Mouse (Mus musculus): ENCODE measurements around the gene Rab35.
A peak's percentile ranks its signal among the peaks of the same experiment; 100 is the strongest.

The Rab35 gene

DNA sequence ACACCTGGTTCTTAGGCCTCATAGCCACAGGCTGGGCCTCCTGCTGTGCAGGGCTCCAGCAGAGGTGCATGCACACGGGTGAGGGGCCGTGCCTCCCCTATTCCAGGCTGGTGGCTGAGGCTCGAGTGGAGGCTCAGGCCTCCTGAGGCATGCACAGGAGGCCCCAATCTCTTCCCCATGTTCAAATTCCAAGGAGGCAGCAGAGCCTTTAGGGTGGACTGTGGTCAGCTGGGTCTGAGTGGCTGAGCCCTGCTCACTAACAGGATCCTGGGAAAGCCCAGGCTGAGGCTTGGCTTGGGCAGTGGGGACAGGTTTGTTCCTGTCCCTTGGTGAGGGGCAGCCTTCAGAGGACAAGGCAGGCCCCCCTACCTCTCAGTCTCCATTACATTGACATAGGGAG is 17.2 kb downstream of the Rab35 start:
- DNase-seq (ENCODE audit: low read depth, low spot score) = no peak

DNA sequence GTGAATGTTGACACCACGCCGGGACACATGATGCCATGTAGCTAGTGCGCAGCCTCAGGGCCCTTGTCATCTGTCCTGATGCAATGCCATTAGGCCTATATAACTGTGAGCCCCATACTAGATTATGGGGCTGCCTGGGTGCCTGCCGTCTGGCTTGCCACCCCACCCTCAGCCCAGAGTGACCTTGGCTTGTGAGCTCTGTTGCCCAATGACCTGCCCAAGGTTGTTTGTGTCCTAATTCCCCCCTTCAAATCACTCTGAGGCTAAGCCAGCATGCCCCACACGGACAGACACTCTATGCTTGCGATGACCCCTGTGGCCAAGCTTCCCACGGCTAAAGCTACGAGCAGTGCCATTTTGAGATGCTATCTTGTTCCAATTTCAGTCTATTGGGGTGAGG is 18.0 kb downstream of the Rab35 start:
- DNase-seq (ENCODE audit: low read depth, low spot score) = no peak

DNA sequence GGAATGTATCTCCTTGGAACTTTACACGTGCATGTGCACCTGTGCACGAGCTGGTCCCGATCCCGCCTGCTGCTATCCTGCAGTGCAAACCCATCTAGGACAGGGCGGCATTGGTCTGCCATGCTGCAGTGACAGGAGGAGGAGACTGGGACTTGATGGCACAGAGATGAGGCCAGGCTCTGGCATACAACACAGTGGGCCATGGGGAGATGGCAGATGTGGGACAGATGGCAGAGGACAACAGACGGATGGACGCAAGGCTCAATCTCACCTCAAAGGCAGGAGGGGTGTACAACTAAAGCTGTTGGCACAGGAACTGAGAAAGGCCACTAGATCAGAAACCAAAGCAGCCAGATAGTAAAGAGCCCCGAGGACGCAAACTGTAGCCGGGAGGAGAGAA is 19.2 kb downstream of the Rab35 start:
- DNase-seq (ENCODE audit: low read depth, low spot score) = no peak

- no peak for DNase-seq (ENCODE audit: low read depth, low spot score)
Observed at GRCm38 (mm10) chr5:115651821-115652220, 20.1 kb downstream of the Rab35 start.

GRCm38 (mm10) chr5:115652681-115653575 is 21.2 kb downstream of the Rab35 start:
- DNase-seq (ENCODE audit: low read depth, low spot score) = peak; percentile 95

DNA sequence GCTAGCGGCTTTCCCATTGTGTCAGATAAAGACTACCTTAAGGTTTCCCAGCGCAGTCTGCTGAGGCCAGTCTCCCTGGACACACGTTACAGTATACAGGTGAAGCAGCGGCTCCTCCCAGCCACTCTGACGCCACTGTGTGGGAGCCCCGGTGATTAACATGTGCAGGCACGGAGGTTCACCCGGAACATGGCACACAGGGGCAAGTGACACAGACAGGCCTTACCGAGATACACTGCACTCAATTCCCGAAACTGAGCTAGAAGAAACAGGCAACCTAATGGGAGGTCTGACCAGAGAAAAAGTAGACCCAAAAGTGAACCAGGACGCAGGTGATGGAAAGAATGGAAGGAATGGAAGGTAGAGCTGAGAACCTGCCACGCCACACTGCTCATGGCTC is 22.1 kb downstream of the Rab35 start:
- no peak for DNase-seq (ENCODE audit: low read depth, low spot score)

- no peak for DNase-seq (ENCODE audit: low read depth, low spot score)
Observed at GRCm38 (mm10) chr5:115656677-115657076, 25.0 kb downstream of the Rab35 start.

DNA sequence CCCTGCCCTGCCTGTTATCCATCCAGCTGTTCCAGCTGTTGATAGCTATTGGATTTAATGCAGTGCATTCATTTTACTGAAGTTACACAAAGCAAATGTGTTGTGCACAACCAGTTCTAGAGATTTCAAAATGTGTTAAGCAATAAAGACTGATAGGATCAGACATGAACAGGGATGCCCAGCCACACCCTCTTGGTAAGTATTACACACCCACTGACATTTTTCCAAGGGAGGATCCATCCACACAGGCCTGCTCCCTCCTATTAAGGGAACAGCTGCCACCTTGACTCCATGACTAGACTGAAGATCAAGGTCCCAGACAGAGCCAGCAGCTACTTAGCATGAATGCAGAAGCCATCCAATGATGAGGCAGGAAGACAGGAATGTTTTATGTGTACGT is 25.5 kb downstream of the Rab35 start:
- no peak for DNase-seq (ENCODE audit: low read depth, low spot score)

- DNase-seq (ENCODE audit: low read depth, low spot score) = no peak
Observed at GRCm38 (mm10) chr5:115658352-115658751, 26.6 kb downstream of the Rab35 start.

DNA sequence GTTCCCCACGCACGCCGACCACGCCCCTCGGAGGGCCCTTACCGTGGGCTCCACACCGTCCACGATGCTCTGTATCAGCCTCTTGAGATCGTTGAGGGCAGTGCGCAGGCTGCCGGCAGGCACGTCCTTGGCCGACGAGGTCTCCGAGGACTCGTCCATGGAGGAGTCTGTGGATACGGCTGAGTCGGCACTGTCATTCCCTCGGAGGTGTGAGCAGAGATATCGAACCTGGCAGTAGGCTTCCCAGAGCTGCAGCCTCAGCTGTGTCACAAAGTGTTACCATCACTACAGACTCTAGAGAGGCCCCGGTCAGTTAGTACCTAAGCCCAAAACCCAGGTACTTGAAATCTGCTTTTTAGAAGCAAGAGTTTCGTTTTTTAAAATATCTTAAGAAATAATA is 30.9 kb downstream of the Rab35 start:
- DNase-seq (ENCODE audit: low read depth, low spot score) = no peak

DNA sequence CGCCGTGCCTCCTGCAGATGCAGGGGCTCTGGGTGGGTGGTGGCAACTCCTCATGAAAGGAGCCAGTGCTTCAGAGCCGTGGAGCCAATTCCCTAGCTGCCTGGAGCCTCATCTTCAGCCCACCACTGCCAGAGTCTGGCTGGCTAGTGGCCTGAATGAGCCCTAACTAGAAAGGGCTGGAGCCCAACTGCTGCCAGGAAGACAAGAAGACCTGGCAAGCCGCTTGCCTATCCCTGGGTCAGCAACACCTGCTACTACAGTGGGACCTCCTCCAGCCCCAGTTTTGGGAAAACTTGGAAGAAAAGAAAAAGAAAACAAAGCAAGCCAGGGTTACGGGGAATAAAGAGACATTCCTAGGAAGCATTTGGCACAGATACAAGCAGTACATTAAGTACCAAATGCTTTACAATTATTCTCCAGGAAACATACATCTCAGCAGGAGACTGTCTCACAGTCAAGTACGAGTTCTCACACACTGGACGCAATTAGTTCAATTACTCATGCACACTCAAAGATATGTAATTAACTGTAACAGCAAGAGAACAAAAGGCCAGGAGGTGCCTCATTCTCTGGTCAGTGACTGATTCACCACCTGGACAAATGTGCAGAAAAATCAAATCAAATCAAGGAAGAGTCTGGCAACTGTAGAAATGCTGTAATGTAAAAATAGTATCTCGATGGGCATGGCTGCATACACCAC is 34.8 kb downstream of the Rab35 start:
- DNase-seq (ENCODE audit: low read depth, low spot score) = no peak

DNA sequence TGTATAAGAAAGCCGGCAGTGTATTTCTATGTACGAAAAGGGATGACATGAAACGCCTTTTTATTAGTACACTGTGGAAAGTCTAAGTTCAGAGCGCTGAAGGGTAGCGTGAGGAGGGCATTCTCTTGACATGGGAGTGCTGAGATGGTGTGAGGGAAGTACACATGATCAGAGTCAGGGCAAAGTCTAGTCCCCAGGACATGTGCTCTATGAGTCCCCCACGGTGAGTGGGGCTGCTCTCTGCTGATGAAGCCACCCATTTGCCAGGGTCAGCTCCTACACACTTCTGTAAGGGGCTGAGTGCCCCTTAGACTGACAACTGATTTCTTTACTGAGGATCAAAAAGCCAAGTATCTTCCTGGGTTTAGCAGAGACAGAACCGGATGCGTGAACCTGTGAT is 35.5 kb downstream of the Rab35 start:
- DNase-seq (ENCODE audit: low read depth, low spot score) = no peak

DNA sequence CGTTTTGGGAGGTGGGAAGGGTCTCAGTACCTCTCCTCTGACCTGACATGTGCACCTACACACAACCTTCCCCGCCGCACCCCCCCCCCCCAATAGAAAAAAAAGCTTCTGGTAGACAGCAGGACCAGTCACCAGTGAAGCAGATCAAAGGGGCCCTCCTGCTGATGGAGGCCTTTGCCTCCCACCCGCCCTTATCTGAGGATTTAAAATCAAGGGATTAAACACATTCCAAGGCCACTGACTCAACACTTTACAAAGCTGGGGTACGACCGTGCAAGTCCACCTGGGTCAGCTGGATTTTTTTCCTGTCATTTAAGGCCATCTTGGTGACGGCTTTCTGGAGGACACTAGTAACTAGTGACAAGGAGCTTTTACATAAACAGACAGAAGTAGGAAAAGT is 36.2 kb downstream of the Rab35 start:
- no peak for DNase-seq (ENCODE audit: low read depth, low spot score)

- DNase-seq (ENCODE audit: low read depth, low spot score) = no peak
Observed at GRCm38 (mm10) chr5:115668986-115669385, 37.3 kb downstream of the Rab35 start.

DNA sequence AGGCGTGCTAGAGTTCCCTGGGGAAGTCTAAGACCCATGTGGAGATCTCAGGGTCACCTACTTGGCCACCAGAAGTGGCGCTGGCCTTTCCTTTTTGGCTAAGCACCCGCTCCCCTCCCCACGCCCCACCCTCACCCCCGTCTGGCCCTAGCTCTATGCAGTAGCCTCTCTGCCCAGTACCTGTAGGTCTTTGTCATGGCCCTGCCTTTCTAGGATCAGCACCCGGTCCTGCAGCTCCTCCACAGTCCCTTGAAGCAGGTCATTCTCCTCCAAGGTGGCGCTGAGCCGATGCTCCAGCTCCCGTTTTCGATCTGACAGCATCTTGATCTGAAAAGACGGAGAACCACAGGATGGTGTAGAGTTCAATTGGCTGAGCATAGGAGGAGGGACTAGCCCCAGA is 38.3 kb downstream of the Rab35 start:
- DNase-seq (ENCODE audit: low read depth, low spot score) = no peak

- DNase-seq (ENCODE audit: low read depth, low spot score) = no peak
Observed at GRCm38 (mm10) chr5:115670406-115670805, 38.7 kb downstream of the Rab35 start.

DNA sequence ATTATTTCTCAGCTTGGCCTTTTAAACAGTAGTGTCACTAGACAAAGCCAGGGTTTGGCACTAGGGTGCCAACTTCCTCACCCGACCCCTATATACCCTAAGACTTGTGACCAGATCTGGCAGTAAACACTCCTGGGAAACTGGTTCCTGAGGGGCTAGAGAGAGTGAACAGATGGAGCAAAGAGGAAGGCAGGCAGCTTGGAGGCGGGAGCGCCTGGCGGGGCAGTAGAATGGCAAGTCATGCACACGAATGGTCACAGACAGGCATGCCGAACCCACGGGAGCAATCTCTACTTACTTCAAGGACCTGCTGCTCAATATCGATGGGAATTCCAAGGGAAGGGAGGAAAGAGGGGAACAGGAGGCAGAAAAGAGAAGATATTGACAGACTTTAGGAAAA is 40.1 kb downstream of the Rab35 start:
- no peak for DNase-seq (ENCODE audit: low read depth, low spot score)

- no peak for DNase-seq (ENCODE audit: low read depth, low spot score)
Observed at GRCm38 (mm10) chr5:115685126-115685525, 53.4 kb downstream of the Rab35 start.

DNA sequence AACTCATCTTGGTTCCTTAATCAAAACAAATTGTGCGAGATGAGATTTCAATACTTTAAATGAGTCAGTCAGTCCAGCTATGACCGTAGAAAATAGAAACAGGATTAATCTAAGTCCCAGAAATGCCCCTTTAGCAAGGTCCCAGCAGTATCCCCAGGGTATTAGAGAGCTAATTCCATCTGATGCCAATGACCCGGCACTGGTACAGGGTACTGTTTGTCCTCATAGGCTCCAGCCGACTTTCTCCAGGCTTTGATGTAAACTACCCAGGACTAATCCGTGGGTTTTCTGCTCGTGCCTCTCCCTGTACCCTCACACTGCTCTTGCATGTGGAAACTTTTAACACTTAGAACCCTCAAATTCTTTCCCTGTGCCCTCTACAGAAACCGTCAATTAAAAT is 55.0 kb downstream of the Rab35 start:
- DNase-seq (ENCODE audit: low read depth, low spot score) = no peak

GRCm38 (mm10) chr5:115693271-115693670 is 61.6 kb downstream of the Rab35 start:
- no peak for DNase-seq (ENCODE audit: low read depth, low spot score)

GRCm38 (mm10) chr5:115695191-115695770 is 63.6 kb downstream of the Rab35 start:
- no peak for DNase-seq (ENCODE audit: low read depth, low spot score)

DNA sequence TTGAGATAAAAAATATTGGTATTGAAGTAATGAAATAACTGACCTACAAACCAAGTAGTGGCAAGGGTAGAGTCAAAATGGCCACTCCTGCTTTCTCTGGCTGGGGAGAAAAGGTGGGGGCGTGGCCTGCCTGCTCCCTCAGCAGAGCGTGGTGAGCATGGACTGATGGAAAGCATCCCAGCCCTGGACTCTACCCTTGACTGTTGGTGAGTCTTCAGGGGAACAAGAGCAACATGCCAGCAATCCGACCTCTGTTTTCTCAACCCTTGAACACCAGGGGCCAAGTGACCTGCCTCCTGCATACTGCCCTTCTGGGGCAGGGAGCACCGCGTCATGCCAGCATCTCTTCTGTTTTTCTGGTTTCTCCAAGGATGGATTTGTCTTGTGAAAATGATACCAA is 65.1 kb downstream of the Rab35 start:
- no peak for DNase-seq (ENCODE audit: low read depth, low spot score)

Measured in WW6 (cell line).